Mouse (Mus musculus): ENCODE measurements around the gene Frmd4a. TPM values are rescaled to one million over a fixed set of nuclear protein-coding genes. Genes with fewer than 3 reads are reported as not detected.

Frmd4a gene
- polyA plus RNA-seq (2014; fragmentation: Illumina TruSeq; extraction: RNeasy Lipid Tissue Mini Kit (QIAGEN cat#74804)) = 21.4 TPM

GRCm38 (mm10) chr2:4017528-4018288, at the start of gene Frmd4a:
Frmd4a (plus strand) TSS chr2:4017717.

GRCm38 (mm10) chr2:4651500-4652285, 634.2 kb downstream of the Frmd4a start, which contains the start of gene Prpf18:
Prpf18 (minus strand) TSS chr2:4652113.

